Mouse (Mus musculus) MEL (cell line): ENCODE measurements around the gene Timm29. TPM values are rescaled to one million over a fixed set of nuclear protein-coding genes. Genes with fewer than 3 reads are reported as not detected.

Source experiments
- DNase-seq: peaks from one replicate; pipeline ENCODE4 v3.0.0; 2011; ENCODE audit warnings: low read depth, low spot score
- H3K27ac ChIP-seq: 2 replicates; pipeline ENCODE4 v1.5.1; 2012; ENCODE audit warnings: low read depth, mild to moderate bottlenecking, control low read depth, low read length, moderate library complexity; ENCODE audit not compliant: control insufficient read depth
- H3K27me3 ChIP-seq, 2 experiments: fragments of 150-350 bp in 1 of 2; sonication (generic) in 1 of 2; 2 replicates each; pipeline ENCODE4 v1.6.1; 2012; ENCODE audit warnings: low read length in 2 of 2, mild to moderate bottlenecking in 2 of 2, improper control_type of control experiment in 1 of 2, moderate library complexity in 1 of 2; ENCODE audit not compliant: insufficient read depth in 2 of 2, control insufficient read depth in 1 of 2
- H3K36me3 ChIP-seq, 2 experiments: 2 replicates each; pipeline ENCODE4 v1.6.1; 2012 to 2014; ENCODE audit warnings: low read length in 2 of 2, improper control_type of control experiment in 1 of 2, inconsistent platforms in 1 of 2, mild to moderate bottlenecking in 1 of 2; ENCODE audit not compliant: insufficient read depth in 2 of 2, control insufficient read depth in 1 of 2
- H3K4me1 ChIP-seq, 2 experiments: fragments of 150-350 bp in 1 of 2; sonication (generic) in 1 of 2; 2 replicates each; pipeline ENCODE4 v1.6.1; 2012; ENCODE audit warnings: low read length in 2 of 2, improper control_type of control experiment in 1 of 2, mild to moderate bottlenecking in 1 of 2; ENCODE audit not compliant: insufficient read depth in 2 of 2, control insufficient read depth in 1 of 2
- H3K4me3 ChIP-seq, 2 experiments: fragments of 150-350 bp in 1 of 2; sonication (generic) in 1 of 2; 2 replicates each; pipeline ENCODE4 v1.5.1; 2012; ENCODE audit warnings: low read depth in 2 of 2, low read length in 2 of 2, mild to moderate bottlenecking in 2 of 2, moderate library complexity in 2 of 2, control low read depth in 1 of 2, improper control_type of control experiment in 1 of 2; ENCODE audit not compliant: control insufficient read depth in 1 of 2, insufficient read depth in 1 of 2
- H3K79me2 ChIP-seq: 2 replicates; pipeline ENCODE4 v1.6.1; 2012; ENCODE audit warnings: mild to moderate bottlenecking, low read length, moderate library complexity; ENCODE audit not compliant: control insufficient read depth, poor library complexity, insufficient read depth
- H3K9ac ChIP-seq: 2 replicates; pipeline ENCODE4 v1.6.1; 2012; ENCODE audit warnings: low read depth, mild to moderate bottlenecking, control low read depth, low read length, moderate library complexity; ENCODE audit not compliant: control insufficient read depth, poor library complexity, severe bottlenecking
- H3K9me3 ChIP-seq: fragments of 150-350 bp; sonication (generic); replicated peaks from 2 replicates; pipeline ENCODE4 v1.6.1; 2012; ENCODE audit warnings: mild to moderate bottlenecking, low read length, improper control_type of control experiment, moderate library complexity; ENCODE audit not compliant: insufficient read depth
- CHD2 ChIP-seq: IDR thresholded peaks from 2 replicates; pipeline ENCODE4 v1.6.1; 2011; ENCODE audit warnings: low read length, improper control_type of control experiment
- E2F4 ChIP-seq: IDR thresholded peaks from 2 replicates; pipeline ENCODE4 v1.6.1; 2011; ENCODE audit warnings: low read depth, low read length, improper control_type of control experiment, borderline replicate concordance
- EP300 ChIP-seq, 2 experiments: IDR thresholded peaks; 2 replicates each; pipeline ENCODE4 v1.6.1; 2011; ENCODE audit warnings: improper control_type of control experiment in 2 of 2, low read length in 2 of 2, low read depth in 1 of 2, mild to moderate bottlenecking in 1 of 2
- ETS1 ChIP-seq: IDR thresholded peaks from 2 replicates; pipeline ENCODE4 v1.6.1; 2012; ENCODE audit warnings: low read depth, mild to moderate bottlenecking, inconsistent platforms, low read length, improper control_type of control experiment, moderate library complexity
- GATA1 ChIP-seq: IDR thresholded peaks from 2 replicates; pipeline ENCODE4 v1.6.1; 2011; ENCODE audit warnings: low read depth, low read length, improper control_type of control experiment
- JUND ChIP-seq: IDR thresholded peaks from 2 replicates; pipeline ENCODE4 v1.6.1; 2011; ENCODE audit warnings: low read depth, mild to moderate bottlenecking, improper control_type of control experiment, low read length
- KAT2A ChIP-seq: conservative IDR thresholded peaks from 2 replicates; pipeline ENCODE4 v1.6.1; 2012; ENCODE audit warnings: low read depth, low read length, improper control_type of control experiment, inconsistent platforms
- MAX ChIP-seq: IDR thresholded peaks from 2 replicates; pipeline ENCODE4 v1.6.1; 2011; ENCODE audit warnings: low read length, improper control_type of control experiment
- MAZ ChIP-seq: IDR thresholded peaks from 2 replicates; pipeline ENCODE4 v1.6.1; 2012; ENCODE audit warnings: low read depth, mild to moderate bottlenecking, inconsistent platforms, low read length, improper control_type of control experiment
- MEF2A ChIP-seq: IDR thresholded peaks from 2 replicates; pipeline ENCODE4 v1.6.1; 2014; ENCODE audit warnings: low read depth, mild to moderate bottlenecking, inconsistent platforms, low read length, improper control_type of control experiment; ENCODE audit not compliant: poor library complexity, insufficient replicate concordance, severe bottlenecking; ENCODE audit errors: extremely low read depth
- MXI1 ChIP-seq: IDR thresholded peaks from 2 replicates; pipeline ENCODE4 v1.6.1; 2011; ENCODE audit warnings: mild to moderate bottlenecking, low read depth, low read length, improper control_type of control experiment
- MYB ChIP-seq: IDR thresholded peaks from 2 replicates; pipeline ENCODE4 v1.6.1; 2011; ENCODE audit warnings: mild to moderate bottlenecking, low read depth, low read length, improper control_type of control experiment
- NRF1 ChIP-seq: IDR thresholded peaks from 2 replicates; pipeline ENCODE4 v1.6.1; 2014; ENCODE audit warnings: low read depth, mild to moderate bottlenecking, inconsistent platforms, low read length, improper control_type of control experiment, moderate library complexity; ENCODE audit not compliant: poor library complexity, insufficient read depth, severe bottlenecking
- POLR2AphosphoS2 ChIP-seq: IDR thresholded peaks from 2 replicates; pipeline ENCODE4 v1.6.1; 2011; ENCODE audit warnings: low read length, improper control_type of control experiment
- POLR2AphosphoS5 ChIP-seq: IDR thresholded peaks from 2 replicates; pipeline ENCODE4 v1.6.1; 2012; ENCODE audit warnings: low read depth, borderline replicate concordance, mild to moderate bottlenecking, inconsistent platforms, low read length, moderate library complexity, mixed read lengths
- RCOR1 ChIP-seq: IDR thresholded peaks from 2 replicates; pipeline ENCODE4 v1.6.1; 2012; ENCODE audit warnings: low read depth, mild to moderate bottlenecking, inconsistent platforms, low read length, improper control_type of control experiment
- SIN3A ChIP-seq: IDR thresholded peaks from 2 replicates; pipeline ENCODE4 v1.6.1; 2012; ENCODE audit warnings: low read length, improper control_type of control experiment, inconsistent platforms
- SMC3 ChIP-seq: IDR thresholded peaks from 2 replicates; pipeline ENCODE4 v1.6.1; 2011; ENCODE audit warnings: low read depth, low read length, improper control_type of control experiment
- TAL1 ChIP-seq: IDR thresholded peaks from 2 replicates; pipeline ENCODE4 v1.6.1; 2012; ENCODE audit warnings: mild to moderate bottlenecking, inconsistent platforms, low read length, moderate library complexity, mixed read lengths
- TBP ChIP-seq: IDR thresholded peaks from 2 replicates; pipeline ENCODE4 v1.8.0; 2011; ENCODE audit warnings: low read depth, low read length, improper control_type of control experiment
- TCF12 ChIP-seq: IDR thresholded peaks from 2 replicates; pipeline ENCODE4 v1.6.1; 2014; ENCODE audit warnings: low read depth, mild to moderate bottlenecking, inconsistent platforms, low read length, improper control_type of control experiment, moderate library complexity
- UBTF ChIP-seq: IDR thresholded peaks from 2 replicates; pipeline ENCODE4 v1.6.1; 2012; ENCODE audit warnings: low read depth, mild to moderate bottlenecking, inconsistent platforms, low read length, improper control_type of control experiment, moderate library complexity, borderline replicate concordance; ENCODE audit not compliant: insufficient read depth
- ZC3H11A ChIP-seq: IDR thresholded peaks from 2 replicates; pipeline ENCODE4 v1.6.1; 2012; ENCODE audit warnings: low read depth, mild to moderate bottlenecking, inconsistent platforms, low read length, improper control_type of control experiment
- ZKSCAN1 ChIP-seq: IDR thresholded peaks from 2 replicates; pipeline ENCODE4 v1.6.1; 2012; ENCODE audit warnings: low read depth, mild to moderate bottlenecking, inconsistent platforms, low read length, improper control_type of control experiment, moderate library complexity
- polyA plus RNA-seq, 2 experiments: library from polyadenylated mRNA; stranded (reverse) in 1 of 2; unstranded in 1 of 2; fragments of >175 nt in 1 of 2; fragments of >200 nt in 1 of 2; gene quantifications; 2 replicates each; pipeline versions ENCODE4 v1.2.1 to v1.2.4; 2012; ENCODE audit warnings: low replicate concordance in 2 of 2, low read depth in 1 of 2; ENCODE audit not compliant: insufficient read length in 2 of 2, insufficient read depth in 1 of 2, missing spikeins in 1 of 2
- total RNA-seq: library from RNA; depleted of rRNA; stranded (reverse); fragments of 300-350 nt; gene quantifications from 2 replicates; pipeline ENCODE4 v1.2.3, GENCODE M21; 2012

Timm29 gene
- total and polyA plus RNA-seq, 3 experiments = 45.8 to 163 (median 87.9) TPM

DNA sequence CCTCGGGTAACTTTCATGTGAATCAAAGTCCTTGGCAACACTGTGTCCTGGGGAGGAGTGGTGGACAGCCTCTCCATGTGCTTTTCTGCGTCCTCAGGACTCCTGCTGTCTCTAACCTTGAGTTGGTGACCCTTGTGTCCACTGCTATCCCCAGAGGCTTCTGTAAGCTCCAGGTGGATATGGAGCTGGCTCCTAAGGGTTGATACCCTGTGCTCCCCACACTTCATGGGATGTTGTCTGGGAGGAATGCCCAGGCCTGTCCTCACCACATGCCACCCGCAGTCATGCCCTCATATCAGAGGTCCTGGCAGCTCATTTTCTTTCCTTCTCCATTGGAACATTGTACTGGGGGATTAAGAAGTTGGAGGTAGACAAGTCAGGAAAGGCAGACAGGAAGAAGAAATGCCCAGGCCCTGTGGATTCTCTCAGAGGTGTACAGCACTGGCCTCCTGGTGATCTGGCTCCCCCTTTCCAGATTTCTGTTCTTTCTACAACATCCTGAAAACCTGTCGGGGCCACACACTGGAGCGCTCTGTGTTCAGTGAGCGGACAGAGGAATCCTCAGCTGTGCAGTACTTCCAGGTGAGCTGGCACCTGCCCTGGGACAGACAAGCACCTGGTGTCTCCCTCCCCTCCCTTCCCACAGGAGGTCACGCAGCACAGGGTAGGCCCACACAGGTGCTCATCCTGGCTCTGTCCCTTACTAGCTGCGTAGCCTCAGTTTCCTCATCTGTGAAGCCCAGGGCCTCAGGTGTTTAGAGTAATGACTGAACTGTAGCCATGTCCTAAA is 18.3 kb upstream of the Timm29 start:
- peaks cover 0 to 80% of the 10 kb centered on the region in 2 experiments; a peak in 2 of 4 replicates for H3K36me3 ChIP-seq

DNA sequence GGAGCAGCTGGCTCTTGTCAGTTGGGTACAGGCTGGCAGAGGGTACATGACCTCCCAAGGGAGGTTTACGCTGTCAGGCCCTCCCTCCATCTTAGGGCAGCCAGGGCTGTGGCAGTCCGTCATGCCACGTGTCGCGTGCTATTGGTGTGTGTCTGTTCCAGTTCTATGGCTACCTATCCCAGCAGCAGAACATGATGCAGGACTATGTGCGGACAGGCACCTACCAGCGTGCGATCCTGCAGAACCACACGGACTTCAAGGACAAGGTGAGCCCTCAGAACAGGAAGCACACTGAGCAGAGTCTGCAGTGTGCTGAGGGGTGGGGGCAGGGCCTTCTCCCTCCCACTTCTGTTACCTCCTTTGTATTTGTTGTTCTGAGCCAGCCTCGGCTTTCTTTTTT is 17.3 kb upstream of the Timm29 start:
- Histone ChIP-seq H3K9ac (no peak overlapping the region), H3K79me2 (no peaks in the 10 kb centered on the region), H3K4me1 (no peaks in the 10 kb centered on the region), H3K27me3 (no peaks in the 10 kb centered on the region), H3K4me3 (no peak overlapping the region), H3K27ac (no peak overlapping the region), H3K36me3 (peaks cover 0 to 81% of the 10 kb centered on the region in 2 experiments; a peak in 2 of 4 replicates), H3K9me3 (no peaks in the 10 kb centered on the region)
- TF ChIP-seq E2F4 = no peak
- TF ChIP-seq UBTF = no peak
- TF ChIP-seq ZC3H11A = no peak
- TF ChIP-seq TBP = no peak
- no peak for TF ChIP-seq MEF2A
- no peak for TF ChIP-seq CHD2
- no peak for TF ChIP-seq RCOR1
- TF ChIP-seq KAT2A = no peak
- no peak for TF ChIP-seq GATA1
- peak; percentile 81; the same call in 1 of the 2 replicates for TF ChIP-seq POLR2AphosphoS5
- no peak for TF ChIP-seq MYB
- no peak for TF ChIP-seq POLR2AphosphoS2
- TF ChIP-seq TAL1 = 0 out of 2 replicates have a peak, but pooled peaks have one; percentile 7
- TF ChIP-seq MXI1 = no peak
- no peak for TF ChIP-seq MAZ
- TF ChIP-seq EP300 (IDR thresholded peaks at IDR 0.05; ENCODE audit: low read depth in 1 of 2, low read length in 2 of 2) = no peak
- TF ChIP-seq ETS1 = no peak
- no peak for TF ChIP-seq SIN3A
- 0 out of 2 replicates have a peak, but pooled peaks have one; percentile 4 for TF ChIP-seq TCF12
- TF ChIP-seq ZKSCAN1 = no peak
- DNase-seq = no peak

More for the DNA sequence above, 18.3 kb upstream of the Timm29 start:
- Histone ChIP-seq H3K27me3 (no peaks in the 10 kb centered on the region), H3K79me2 (no peaks in the 10 kb centered on the region; the same call in 1 of the 2 replicates), H3K9ac (no peak overlapping the region), H3K9me3 (no peaks in the 10 kb centered on the region), H3K4me1 (no peaks in the 10 kb centered on the region), H3K27ac (no peak overlapping the region), H3K4me3 (no peak overlapping the region)
- no peak for DNase-seq
- TF ChIP-seq SMC3 (no peak), MAX (0 out of 2 replicates have a peak, but pooled peaks have one; percentile 20), NRF1 (no peak), MEF2A (no peak), JUND (no peak), TAL1 (no peak), POLR2AphosphoS2 (no peak)
